Mouse (Mus musculus) ES-Bruce4 (cell line): Measurements from ENCODE around the gene Bag6. TPM values are rescaled to one million over a fixed set of nuclear protein-coding genes. Genes with fewer than 3 reads are reported as not detected.
A peak's percentile ranks its signal among the peaks of the same experiment; 100 is the strongest.

Experiments
- H3K27ac ChIP-seq: 2 replicates; pipeline ENCODE4 v1.5.1; 2012; ENCODE audit warnings: low read length, inconsistent platforms; ENCODE audit not compliant: insufficient read depth
- H3K27me3 ChIP-seq: 2 replicates; pipeline ENCODE4 v1.6.1; 2012; ENCODE audit warnings: mild to moderate bottlenecking, low read length, inconsistent platforms; ENCODE audit not compliant: control insufficient read depth, poor library complexity, insufficient read depth, severe bottlenecking
- H3K36me3 ChIP-seq: 2 replicates; pipeline ENCODE4 v1.6.1; 2012; ENCODE audit warnings: inconsistent platforms, mild to moderate bottlenecking, low read length, moderate library complexity; ENCODE audit not compliant: control insufficient read depth, poor library complexity, insufficient read depth, severe bottlenecking
- H3K4me1 ChIP-seq: one replicate; pipeline ENCODE4 v1.8.1; 2011; ENCODE audit warnings: low read length; ENCODE audit not compliant: control insufficient read depth, insufficient read depth
- H3K4me3 ChIP-seq: 2 replicates; pipeline ENCODE4 v1.5.1; 2011; ENCODE audit warnings: low read depth, mild to moderate bottlenecking, low read length
- H3K9ac ChIP-seq: 2 replicates; pipeline ENCODE4 v1.6.1; 2012; ENCODE audit warnings: low read depth, mild to moderate bottlenecking, inconsistent platforms; ENCODE audit not compliant: poor library complexity, severe bottlenecking
- H3K9me3 ChIP-seq: replicated peaks from 2 replicates; pipeline ENCODE4 v1.6.1; 2012; ENCODE audit warnings: mild to moderate bottlenecking, low read length, inconsistent platforms; ENCODE audit not compliant: control insufficient read depth, poor library complexity, insufficient read depth, severe bottlenecking
- CTCF ChIP-seq: IDR thresholded peaks from one replicate; pipeline ENCODE4 v1.8.1; 2011; ENCODE audit warnings: low read depth, low read length
- EP300 ChIP-seq: IDR thresholded peaks from 2 replicates; pipeline ENCODE4 v1.6.1; 2011; ENCODE audit warnings: low read depth, low read length; ENCODE audit not compliant: insufficient read depth
- POLR2A ChIP-seq: IDR thresholded peaks from one replicate; pipeline ENCODE4 v1.8.1; 2011; ENCODE audit warnings: low read length; ENCODE audit not compliant: insufficient read depth
- polyA plus RNA-seq: library from polyadenylated mRNA; stranded (reverse); fragments of >200 nt; gene quantifications from 2 replicates; pipeline ENCODE4 v1.2.4, GENCODE M21; 2011; ENCODE audit warnings: low read depth; ENCODE audit not compliant: missing spikeins, insufficient read depth, insufficient read length

The Bag6 gene
- polyA plus RNA-seq, 1 experiment: 231 TPM

GRCm38 (mm10) chr17:35101161-35101560 is 33.8 kb upstream of the Bag6 start:
- H3K9me3 ChIP-seq: no peaks in the 10 kb centered on the region
- no peaks in the 10 kb centered on the region for H3K27me3 ChIP-seq
- no peaks in the 10 kb centered on the region for H3K4me1 ChIP-seq
- no peak overlapping the region for H3K4me3 ChIP-seq
- no peak for TF ChIP-seq EP300
- TF ChIP-seq CTCF: no peak
- no peak for TF ChIP-seq POLR2A
- H3K36me3 ChIP-seq: no peaks in the 10 kb centered on the region
- H3K9ac ChIP-seq: no peak overlapping the region
- H3K27ac ChIP-seq: no peak overlapping the region

- TF ChIP-seq EP300 (no peak), POLR2A (no peak)
- no peak overlapping the region for H3K4me3 ChIP-seq
Measured at GRCm38 (mm10) chr17:35102299-35102698, 32.7 kb upstream of the Bag6 start.

GRCm38 (mm10) chr17:35103221-35103690 is 31.7 kb upstream of the Bag6 start:
- no peaks in the 10 kb centered on the region for H3K9me3 ChIP-seq
- H3K27me3 ChIP-seq: no peaks in the 10 kb centered on the region
- H3K36me3 ChIP-seq: no peaks in the 10 kb centered on the region
- H3K27ac ChIP-seq: no peak overlapping the region
- no peak for TF ChIP-seq CTCF
- TF ChIP-seq EP300: no peak
- TF ChIP-seq POLR2A: no peak
- no peak overlapping the region for H3K9ac ChIP-seq
- no peak overlapping the region for H3K4me3 ChIP-seq
- no peaks in the 10 kb centered on the region for H3K4me1 ChIP-seq

More at GRCm38 (mm10) chr17:35102299-35102698, 32.7 kb upstream of the Bag6 start:
- Histone ChIP-seq H3K4me1 (no peaks in the 10 kb centered on the region), H3K9ac (no peak overlapping the region), H3K36me3 (no peaks in the 10 kb centered on the region), H3K27me3 (no peaks in the 10 kb centered on the region), H3K9me3 (no peaks in the 10 kb centered on the region), H3K27ac (no peak overlapping the region)

GRCm38 (mm10) chr17:35104079-35104478 is 30.9 kb upstream of the Bag6 start:
- Histone ChIP-seq H3K4me1 (no peaks in the 10 kb centered on the region), H3K9ac (no peak overlapping the region), H3K4me3 (no peak overlapping the region), H3K27me3 (no peaks in the 10 kb centered on the region), H3K9me3 (no peaks in the 10 kb centered on the region), H3K36me3 (no peaks in the 10 kb centered on the region), H3K27ac (no peak overlapping the region)
- TF ChIP-seq CTCF: no peak
- no peak for TF ChIP-seq POLR2A
- no peak for TF ChIP-seq EP300

GRCm38 (mm10) chr17:35104754-35105153 is 30.2 kb upstream of the Bag6 start:
- no peaks in the 10 kb centered on the region for H3K4me1 ChIP-seq
- no peaks in the 10 kb centered on the region for H3K27me3 ChIP-seq
- no peaks in the 10 kb centered on the region for H3K36me3 ChIP-seq
- no peak overlapping the region for H3K27ac ChIP-seq
- H3K9ac ChIP-seq: no peak overlapping the region
- H3K9me3 ChIP-seq: no peaks in the 10 kb centered on the region
- H3K4me3 ChIP-seq: no peak overlapping the region
- no peak for TF ChIP-seq EP300
- TF ChIP-seq CTCF: no peak
- no peak for TF ChIP-seq POLR2A

- H3K27ac ChIP-seq: no peak overlapping the region
- H3K36me3 ChIP-seq: no peaks in the 10 kb centered on the region
- no peaks in the 10 kb centered on the region for H3K27me3 ChIP-seq
- H3K4me1 ChIP-seq: no peaks in the 10 kb centered on the region
- H3K4me3 ChIP-seq: no peak overlapping the region
- H3K9ac ChIP-seq: no peak overlapping the region
- H3K9me3 ChIP-seq: no peaks in the 10 kb centered on the region
- peak; percentile 75 for TF ChIP-seq CTCF
- no peak for TF ChIP-seq POLR2A
Measured at GRCm38 (mm10) chr17:35105740-35106389, 29.1 kb upstream of the Bag6 start.
